Mouse (Mus musculus): Measurements from ENCODE around the gene Tbata. TPM values are rescaled to one million over a fixed set of nuclear protein-coding genes. Genes with fewer than 3 reads are reported as not detected.

Gene Tbata
- polyA plus RNA-seq, 1 experiment from 2014 or later, result not detected

GRCm38 (mm10) chr10:61199566-61200213 is 27.9 kb downstream of the Tbata start:
- DNase-seq, result peak; percentile 83
- Histone ChIP-seq H3K9ac (replicated peaks) (no peak overlapping the region), H3K27ac (ENCODE audit: low read depth) (no peak overlapping the region), H3K4me2 (ENCODE audit: low read depth, low read length) (peak overlapping the region; percentile 19; the same call in 1 of the 2 replicates), H3K9me3 (ENCODE audit: low read length) (no peaks in the 10 kb centered on the region), H3K4me3 (ENCODE audit: low read depth, low read length) (no peak overlapping the region), H3K36me3 (replicated peaks; ENCODE audit: insufficient read depth, low read length) (no peaks in the 10 kb centered on the region), H3K4me1 (ENCODE audit: insufficient read depth) (peaks cover 3% of the 10 kb centered on the region), H3K27me3 (ENCODE audit: insufficient read depth, low read length) (no peaks in the 10 kb centered on the region)
- 30% methylated on average over 11 of the region's 11 CpGs for WGBS (ENCODE audit: insufficient replicate concordance)
- TF ChIP-seq EP300 (IDR thresholded peaks at IDR 0.05; ENCODE audit: low read depth) (no peak), CTCF (IDR thresholded peaks at IDR 0.05; ENCODE audit: low read depth) (peak; percentile 94)
- peak; percentile 60 for ATAC-seq

GRCm38 (mm10) chr10:61200232-61200820 is 28.6 kb downstream of the Tbata start:
- H3K27ac ChIP-seq (ENCODE audit: low read depth), result no peak overlapping the region
- no peaks in the 10 kb centered on the region for H3K27me3 ChIP-seq (ENCODE audit: insufficient read depth, low read length)
- DNase-seq (no peak), ATAC-seq (peak; percentile 14; the same call in 1 of the 2 replicates)
- no peaks in the 10 kb centered on the region for H3K36me3 ChIP-seq (replicated peaks; ENCODE audit: insufficient read depth, low read length)
- H3K9me3 ChIP-seq (ENCODE audit: low read length), result no peaks in the 10 kb centered on the region
- H3K4me1 ChIP-seq (ENCODE audit: insufficient read depth), result peaks cover 3% of the 10 kb centered on the region
- no peak overlapping the region for H3K4me2 ChIP-seq (ENCODE audit: low read depth, low read length)
- 71% methylated on average over 7 of the region's 7 CpGs for WGBS (ENCODE audit: insufficient replicate concordance)
- H3K9ac ChIP-seq (replicated peaks), result no peak overlapping the region
- no peak overlapping the region for H3K4me3 ChIP-seq (ENCODE audit: low read depth, low read length)
- TF ChIP-seq CTCF (IDR thresholded peaks at IDR 0.05; ENCODE audit: low read depth) (no peak), EP300 (IDR thresholded peaks at IDR 0.05; ENCODE audit: low read depth) (no peak)

- no peaks in the 10 kb centered on the region for H3K9me3 ChIP-seq (ENCODE audit: low read length)
- H3K9ac ChIP-seq (replicated peaks), result no peak overlapping the region
- WGBS (ENCODE audit: insufficient replicate concordance), result 62% methylated on average over 9 of the region's 9 CpGs
- no peaks in the 10 kb centered on the region for H3K27me3 ChIP-seq (ENCODE audit: insufficient read depth, low read length)
- TF ChIP-seq CTCF (IDR thresholded peaks at IDR 0.05; ENCODE audit: low read depth) (no peak), EP300 (IDR thresholded peaks at IDR 0.05; ENCODE audit: low read depth) (no peak)
- H3K4me3 ChIP-seq (ENCODE audit: low read depth, low read length), result no peak overlapping the region
- H3K27ac ChIP-seq (ENCODE audit: low read depth), result no peak overlapping the region
- H3K36me3 ChIP-seq (replicated peaks; ENCODE audit: insufficient read depth, low read length), result no peaks in the 10 kb centered on the region
- no peak overlapping the region for H3K4me2 ChIP-seq (ENCODE audit: low read depth, low read length)
- no peak for ATAC-seq
- DNase-seq, result no peak
- H3K4me1 ChIP-seq (ENCODE audit: insufficient read depth), result peaks cover 3% of the 10 kb centered on the region
Measured at GRCm38 (mm10) chr10:61200998-61201397, 29.2 kb downstream of the Tbata start.

GRCm38 (mm10) chr10:61201596-61202318 is 30.0 kb downstream of the Tbata start:
- no peaks in the 10 kb centered on the region for H3K36me3 ChIP-seq (replicated peaks; ENCODE audit: insufficient read depth, low read length)
- WGBS (ENCODE audit: insufficient replicate concordance), result 51% methylated on average over 12 of the region's 12 CpGs
- H3K27me3 ChIP-seq (ENCODE audit: insufficient read depth, low read length), result no peaks in the 10 kb centered on the region
- no peak overlapping the region for H3K9ac ChIP-seq (replicated peaks)
- H3K4me1 ChIP-seq (ENCODE audit: insufficient read depth), result peaks cover 3% of the 10 kb centered on the region
- DNase-seq (no peak), ATAC-seq (no peak)
- no peak overlapping the region for H3K4me2 ChIP-seq (ENCODE audit: low read depth, low read length)
- no peak overlapping the region for H3K4me3 ChIP-seq (ENCODE audit: low read depth, low read length)
- no peak overlapping the region for H3K27ac ChIP-seq (ENCODE audit: low read depth)
- no peaks in the 10 kb centered on the region for H3K9me3 ChIP-seq (ENCODE audit: low read length)
- no peak for TF ChIP-seq CTCF (IDR thresholded peaks at IDR 0.05; ENCODE audit: low read depth)
- TF ChIP-seq EP300 (IDR thresholded peaks at IDR 0.05; ENCODE audit: low read depth), result no peak

GRCm38 (mm10) chr10:61203930-61204329 is 32.2 kb downstream of the Tbata start:
- 54% methylated on average over 3 of the region's 3 CpGs for WGBS (ENCODE audit: insufficient replicate concordance)
- Histone ChIP-seq H3K27ac (ENCODE audit: low read depth) (no peak overlapping the region), H3K27me3 (ENCODE audit: insufficient read depth, low read length) (no peaks in the 10 kb centered on the region), H3K4me1 (ENCODE audit: insufficient read depth) (peaks cover 3% of the 10 kb centered on the region), H3K4me2 (ENCODE audit: low read depth, low read length) (no peak overlapping the region), H3K36me3 (replicated peaks; ENCODE audit: insufficient read depth, low read length) (no peaks in the 10 kb centered on the region), H3K4me3 (ENCODE audit: low read depth, low read length) (no peak overlapping the region), H3K9me3 (ENCODE audit: low read length) (no peaks in the 10 kb centered on the region), H3K9ac (replicated peaks) (no peak overlapping the region)
- no peak for ATAC-seq
- no peak for DNase-seq
- TF ChIP-seq CTCF (IDR thresholded peaks at IDR 0.05; ENCODE audit: low read depth) (no peak), EP300 (IDR thresholded peaks at IDR 0.05; ENCODE audit: low read depth) (no peak)

- Histone ChIP-seq H3K4me2 (ENCODE audit: low read depth, low read length) (no peak overlapping the region), H3K36me3 (replicated peaks; ENCODE audit: insufficient read depth, low read length) (no peaks in the 10 kb centered on the region), H3K4me3 (ENCODE audit: low read depth, low read length) (no peak overlapping the region), H3K27ac (ENCODE audit: low read depth) (no peak overlapping the region), H3K4me1 (ENCODE audit: insufficient read depth) (0 out of 2 replicates have a peak, but pooled peaks cover 2% of the 10 kb centered on the region), H3K9me3 (ENCODE audit: low read length) (no peaks in the 10 kb centered on the region), H3K9ac (replicated peaks) (no peak overlapping the region), H3K27me3 (ENCODE audit: insufficient read depth, low read length) (0 out of 2 replicates have a peak, but pooled peaks cover 5% of the 10 kb centered on the region)
- DNase-seq (no peak), ATAC-seq (no peak)
- no peak for TF ChIP-seq EP300 (IDR thresholded peaks at IDR 0.05; ENCODE audit: low read depth)
- no peak for TF ChIP-seq CTCF (IDR thresholded peaks at IDR 0.05; ENCODE audit: low read depth)
- 68% methylated on average over 9 of the region's 9 CpGs for WGBS (ENCODE audit: insufficient replicate concordance)
Measured at GRCm38 (mm10) chr10:61208114-61208684, 36.4 kb downstream of the Tbata start.

All from liver, postnatal 0 days (tissue).